Mouse (Mus musculus) c-Kit-positive CD71-positive TER-119-positive erythroid progenitor cells, embryonic 14.5 days (primary cell): ENCODE data around the gene C2cd2.
"Not testable (repeated sequence)": the region's sequence is repeated elsewhere in the genome, so short reads cannot be mapped to it uniquely, and the experiment has no call there.

ENCODE experiments used
- DNase-seq: peaks from one replicate; pipeline ENCODE4 v3.0.0-alpha.2; 2013; ENCODE audit warnings: low spot score

The C2cd2 gene

DNA sequence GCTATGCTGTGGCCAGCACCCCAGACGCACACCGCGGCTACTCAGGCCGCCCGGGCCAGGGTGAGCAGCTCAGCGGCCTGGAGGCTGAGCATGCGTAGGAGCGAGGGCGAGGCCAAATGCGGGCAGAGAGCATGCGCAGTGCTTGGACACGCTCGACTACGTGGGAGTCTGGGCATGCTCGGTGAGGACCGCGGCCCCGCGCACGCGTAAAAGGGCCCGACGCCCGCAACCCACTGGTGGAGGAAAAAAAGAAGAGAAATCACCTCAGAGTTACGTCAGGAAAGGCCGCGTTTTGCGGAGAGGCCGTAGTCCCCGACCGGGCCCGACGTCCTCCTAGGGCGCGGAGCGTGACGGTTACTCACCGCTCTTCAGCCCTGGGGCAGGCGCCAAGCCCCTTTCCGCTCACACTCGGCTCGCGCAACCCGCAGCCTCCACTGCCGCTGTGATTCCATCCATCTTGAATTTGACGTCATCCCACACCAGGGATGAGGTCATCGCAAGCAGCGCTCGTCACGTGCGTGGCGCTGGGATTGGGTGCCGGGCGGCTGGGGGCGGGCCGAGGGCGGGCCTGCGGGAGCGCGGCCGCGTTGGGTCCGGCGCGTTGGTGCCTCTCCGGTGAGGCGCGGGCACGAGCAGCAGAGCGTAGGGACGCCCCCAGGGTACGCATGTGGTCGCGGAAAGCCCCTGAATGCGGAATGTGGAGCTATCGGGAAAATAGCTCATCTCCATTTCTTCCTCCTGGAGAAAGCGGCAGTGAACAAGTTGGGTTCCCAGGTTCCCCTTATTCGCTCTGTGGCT is at the start of gene C2cd2, which contains the start of gene Zbtb21:
Gene C2cd2 (minus strand): TSS at position 448 of the 798 bp plus-strand sequence.
Gene Zbtb21 (minus strand): TSS at position 472 of the 798 bp plus-strand sequence.
- peak; percentile 90 for DNase-seq

DNA sequence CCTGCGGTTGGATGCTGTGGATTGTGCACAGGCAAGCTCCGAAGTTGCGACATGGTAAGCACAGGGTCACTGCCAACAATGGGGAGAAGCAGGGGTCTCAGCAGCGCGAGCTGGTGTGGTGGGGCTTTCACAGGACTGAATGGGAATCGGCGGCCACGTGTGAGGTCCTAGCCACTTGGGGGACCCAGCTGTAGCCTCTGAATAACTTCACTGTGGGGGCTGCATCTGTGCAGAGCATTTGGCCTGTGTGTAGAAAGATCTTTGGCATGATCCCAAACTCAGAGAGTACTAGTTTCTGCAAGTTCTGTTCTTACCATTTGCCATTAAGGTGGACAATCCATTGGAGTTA is 35.0 kb upstream of the C2cd2 start:
- not testable (repeated sequence) for DNase-seq

DNA sequence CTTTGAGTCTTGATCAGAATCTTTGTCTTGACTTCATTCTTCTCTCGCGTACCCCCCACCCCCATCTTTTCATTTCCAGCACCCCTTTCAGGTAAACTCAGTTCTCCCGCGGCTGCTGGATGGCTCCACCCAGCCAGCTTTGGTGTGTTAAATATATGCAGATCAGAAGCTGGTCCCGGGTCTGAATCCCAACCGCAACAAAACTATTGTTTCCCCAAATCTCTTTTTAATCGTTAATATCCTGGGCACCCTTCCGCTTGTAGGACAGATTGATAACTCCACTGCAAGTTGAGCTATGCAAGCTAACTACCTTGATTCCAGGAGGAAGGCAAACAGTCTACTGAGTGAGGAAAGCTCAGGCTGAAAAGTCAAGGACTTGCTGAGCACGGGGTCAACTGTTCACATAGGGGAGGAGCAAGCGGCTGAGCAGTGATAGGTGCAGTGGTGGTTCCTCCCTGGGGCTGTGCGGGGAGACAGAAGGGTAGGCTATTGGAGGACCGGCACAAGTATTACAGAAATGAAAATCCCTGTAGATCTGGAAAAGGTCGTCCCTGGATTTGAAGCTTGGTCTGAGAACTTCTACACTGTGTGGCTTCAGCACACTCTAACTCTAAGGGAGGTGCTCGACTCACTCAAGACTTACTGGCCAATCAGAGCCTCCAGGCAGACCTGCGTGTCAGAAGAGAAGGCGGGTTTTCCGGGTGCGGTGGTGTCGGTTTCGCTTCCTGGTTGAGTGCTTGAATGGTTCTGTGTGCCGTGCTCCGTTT is 34.4 kb upstream of the C2cd2 start, which contains the start of gene B230307C23Rik:
Gene B230307C23Rik (plus strand): TSS at position 700 of the 767 bp plus-strand sequence.
- DNase-seq: peak; percentile 86

DNA sequence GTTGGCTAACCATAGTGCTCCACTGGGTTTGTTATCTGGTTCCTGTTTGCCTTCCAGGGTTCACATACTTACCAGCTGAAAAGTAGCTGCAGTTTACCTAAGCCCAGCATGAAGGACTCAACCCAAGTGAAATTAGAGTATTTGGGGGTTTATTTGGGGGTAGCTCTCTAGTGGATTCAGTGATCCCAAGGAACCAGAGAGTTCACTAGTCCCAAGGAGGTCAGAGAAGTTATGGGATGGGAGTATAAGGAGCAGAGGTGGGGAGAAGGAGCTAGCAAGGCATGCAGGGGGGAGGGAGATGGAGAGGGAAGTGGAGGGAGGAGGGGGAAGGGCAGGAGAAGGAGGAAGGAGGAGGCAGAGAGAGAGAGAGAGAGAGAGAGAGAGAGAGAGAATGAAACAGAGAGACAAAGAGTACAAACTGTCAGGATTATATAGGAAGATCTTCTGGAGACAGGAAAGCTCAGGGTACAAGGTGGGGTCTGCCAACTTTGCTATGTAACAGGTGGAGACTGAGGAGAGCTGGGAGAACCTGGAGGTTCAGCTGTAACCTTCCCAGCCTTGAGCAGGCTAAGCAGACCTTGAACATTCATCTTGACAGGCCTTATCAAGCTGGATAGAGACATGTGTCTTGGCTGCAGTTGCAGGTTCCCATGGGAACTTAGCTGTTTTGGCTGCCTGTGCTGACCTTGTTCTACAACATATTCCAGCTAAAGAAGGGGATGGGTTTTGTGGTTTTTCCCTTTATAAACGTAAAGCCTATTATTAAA is 33.6 kb upstream of the C2cd2 start:
- DNase-seq: no peak

DNA sequence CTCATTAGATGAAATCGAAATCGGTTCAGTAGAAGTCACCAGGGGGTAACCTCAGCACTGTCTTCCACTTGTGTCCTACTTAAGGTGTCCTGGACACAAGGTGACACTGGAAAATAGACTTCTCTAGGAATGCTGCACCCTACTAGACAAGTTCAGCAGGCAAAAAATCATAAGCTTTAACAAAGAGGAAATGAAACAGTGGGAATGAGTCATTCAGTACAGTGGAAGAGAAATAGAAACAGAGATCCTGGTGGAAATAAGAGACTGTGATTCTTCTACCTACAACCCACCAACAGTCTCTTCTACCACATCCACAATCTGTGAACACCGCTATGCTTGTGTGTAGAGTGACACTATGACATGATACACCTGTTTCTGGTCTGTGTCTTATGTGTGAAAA is 30.1 kb upstream of the C2cd2 start:
- not testable (repeated sequence) for DNase-seq

DNA sequence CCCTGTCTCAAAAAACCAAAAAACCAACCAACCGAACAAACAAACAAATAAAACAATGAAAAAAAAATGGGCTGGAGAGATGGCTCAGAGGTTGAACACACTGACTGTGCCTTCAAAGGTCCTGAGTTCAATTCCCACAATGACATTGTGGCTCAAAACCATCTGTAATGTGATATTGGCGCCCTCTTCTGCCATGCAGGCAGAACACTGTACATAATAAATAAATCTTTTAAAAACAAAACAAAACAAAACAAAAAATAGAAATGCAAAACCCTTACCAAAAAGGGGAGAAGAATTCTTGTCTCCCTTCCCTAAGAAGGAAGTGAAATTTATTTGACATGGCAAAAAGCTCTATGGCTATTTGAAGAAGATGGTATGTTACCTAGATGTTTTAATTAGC is 29.1 kb upstream of the C2cd2 start:
- DNase-seq: no peak

DNA sequence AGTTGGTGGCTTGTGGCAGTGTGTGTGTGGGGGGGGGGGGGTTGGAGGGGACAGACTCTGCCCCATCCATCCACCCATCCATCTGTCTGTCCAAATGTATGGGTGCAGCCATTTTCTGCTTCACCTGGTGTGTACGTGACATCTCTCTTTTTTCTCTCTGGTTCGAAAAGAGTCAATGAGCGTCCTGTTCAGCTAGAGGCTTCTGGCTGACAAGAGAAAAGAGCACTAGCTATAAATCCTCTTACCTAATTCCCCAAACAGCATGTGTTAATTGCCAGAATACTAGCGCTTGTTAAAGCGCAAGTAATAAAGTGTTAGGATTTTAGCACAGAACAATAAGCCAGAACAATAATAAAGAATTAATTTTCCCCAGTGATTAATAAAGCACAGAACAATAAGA is 22.2 kb upstream of the C2cd2 start:
- DNase-seq: no peak

DNA sequence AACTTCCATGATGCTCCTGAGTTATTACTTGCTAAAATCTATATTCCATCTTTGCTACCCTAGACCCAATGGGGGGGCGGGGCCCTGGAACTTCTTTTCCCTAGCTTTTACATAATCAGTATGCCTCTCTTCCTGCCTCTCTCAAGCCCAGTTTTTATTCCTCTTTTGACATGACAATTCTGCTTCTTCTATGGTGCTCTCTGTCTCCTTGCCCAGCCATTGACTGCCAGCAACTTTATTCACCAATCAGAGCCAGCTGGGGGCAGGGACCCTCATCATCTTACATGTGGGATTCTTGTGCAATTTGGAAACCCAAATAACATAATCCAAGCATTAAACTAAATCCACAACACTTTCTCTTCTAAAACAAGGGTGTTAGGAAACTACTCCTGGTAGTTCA is 19.0 kb upstream of the C2cd2 start:
- DNase-seq: no peak

DNA sequence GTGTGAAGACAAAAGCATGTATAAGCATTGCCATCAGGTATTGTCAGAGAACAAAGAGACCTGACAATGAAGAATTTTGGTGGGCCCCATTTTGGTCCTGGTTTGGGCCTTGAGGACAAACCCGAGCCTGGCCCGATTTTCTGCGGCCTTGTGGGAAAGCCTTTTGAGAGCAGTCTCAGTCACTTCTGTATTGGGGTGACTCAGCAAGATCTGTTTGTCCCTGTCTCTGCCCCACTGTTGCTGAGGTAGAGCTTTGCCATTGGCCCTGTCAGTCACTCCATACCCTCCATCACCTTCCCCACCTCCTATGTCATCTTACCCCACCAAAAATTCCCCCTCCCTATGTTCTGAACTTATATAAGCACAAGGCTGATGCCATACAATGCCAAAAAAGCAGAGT is 15.3 kb upstream of the C2cd2 start:
- no peak for DNase-seq

DNA sequence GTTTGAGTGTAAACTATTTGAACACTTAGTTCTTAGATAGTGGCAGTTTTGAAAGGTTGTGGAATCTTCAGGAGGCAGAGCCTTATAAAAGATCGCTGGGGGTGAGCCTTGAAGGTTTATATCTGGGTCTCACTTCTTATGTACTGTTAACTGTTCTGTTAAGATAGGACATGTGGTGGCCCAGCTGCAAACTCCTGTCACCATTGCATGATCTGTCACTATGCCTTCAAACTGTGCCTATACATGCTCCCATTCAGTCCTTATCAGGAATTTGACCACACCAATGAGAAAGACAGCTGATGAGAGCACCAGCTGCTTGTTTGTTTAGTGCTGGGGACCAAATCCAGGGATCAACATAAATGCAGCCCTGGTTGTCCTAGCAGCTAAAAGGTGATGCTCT is 14.9 kb upstream of the C2cd2 start:
- no peak for DNase-seq

DNA sequence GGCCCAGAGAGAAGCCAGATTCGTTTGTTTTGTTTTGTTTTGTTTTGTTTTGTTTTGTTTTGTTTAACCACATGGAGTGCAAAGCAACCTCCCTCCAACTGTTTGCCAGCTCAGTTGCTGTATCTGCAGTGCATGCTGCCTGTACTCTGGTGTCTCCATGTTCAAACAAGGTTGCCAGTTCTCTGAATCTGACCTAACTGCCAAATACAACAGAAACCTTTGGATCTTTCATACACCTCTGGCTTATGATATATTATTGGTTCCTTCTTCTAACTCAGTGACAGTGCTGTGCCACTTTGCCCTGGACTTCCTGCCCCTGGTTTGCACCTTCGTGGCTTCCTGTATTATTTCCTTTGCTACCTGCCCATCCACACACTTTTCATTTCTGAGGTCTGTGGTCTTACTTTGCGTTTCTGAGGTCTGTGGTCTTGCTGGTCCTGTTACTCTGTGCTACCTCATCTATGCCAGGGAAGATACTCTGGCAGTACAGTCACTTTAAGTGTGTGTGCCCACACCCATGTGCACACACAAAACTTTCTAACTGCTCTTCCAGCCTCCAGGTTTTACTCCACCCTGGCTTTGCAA is 1.6 kb upstream of the C2cd2 start:
- DNase-seq: no peak

DNA sequence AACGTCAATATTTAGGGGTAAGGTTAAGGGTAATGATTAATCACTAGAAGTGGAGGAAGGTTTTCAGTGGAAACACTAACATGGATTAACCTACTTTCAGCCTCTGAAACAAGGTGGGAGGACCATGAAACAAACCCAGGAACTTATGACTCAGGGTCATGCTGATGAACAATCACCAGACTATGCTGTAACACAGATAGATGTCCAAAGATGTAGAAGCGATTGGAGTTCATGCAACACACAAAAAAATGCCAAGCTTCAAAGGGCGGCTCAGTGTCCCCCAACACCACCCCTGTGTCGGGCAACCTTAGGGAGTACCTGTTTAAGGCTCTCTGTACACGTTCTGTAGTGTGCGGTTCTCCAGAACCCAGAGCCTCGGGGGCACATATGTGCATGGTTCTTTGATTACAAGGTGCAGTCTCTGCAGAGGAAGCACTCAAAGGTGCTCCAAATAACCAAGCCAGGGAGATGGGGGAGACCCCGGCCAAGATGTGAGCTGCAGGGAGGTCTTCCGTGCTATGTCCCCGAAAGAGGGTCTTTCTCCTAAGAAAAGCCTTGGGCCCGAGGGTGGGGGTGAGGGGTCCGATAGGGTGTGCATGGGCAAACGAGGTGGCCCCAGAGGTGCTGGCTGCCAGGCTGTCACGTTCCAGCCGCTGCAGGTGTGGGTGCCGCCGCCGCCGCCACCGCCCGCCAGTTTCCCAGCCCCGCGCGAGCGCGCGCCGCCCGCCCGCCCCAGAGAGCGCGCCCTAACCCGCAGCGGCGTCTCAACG is 832 bp downstream of the C2cd2 start:
- no peak for DNase-seq

DNA sequence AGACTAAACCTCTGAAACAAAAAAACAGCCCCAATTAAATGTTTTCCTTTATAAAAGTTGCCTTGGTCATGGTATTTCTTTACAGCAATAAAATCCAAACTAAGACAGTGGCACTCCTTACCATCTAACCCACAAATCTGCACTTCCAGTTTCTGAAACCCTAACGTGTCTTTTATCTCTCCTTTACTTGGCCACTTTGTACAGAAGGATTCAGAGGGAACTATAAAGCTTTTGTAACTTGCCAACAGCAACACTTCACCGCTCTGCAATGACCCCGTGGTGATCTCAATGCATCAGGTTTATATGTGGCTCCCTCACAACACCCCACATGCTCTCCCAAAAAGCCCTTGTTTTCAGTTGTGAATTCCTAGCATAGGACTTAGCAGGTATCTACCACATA is 2.0 kb downstream of the C2cd2 start:
- DNase-seq: no peak

DNA sequence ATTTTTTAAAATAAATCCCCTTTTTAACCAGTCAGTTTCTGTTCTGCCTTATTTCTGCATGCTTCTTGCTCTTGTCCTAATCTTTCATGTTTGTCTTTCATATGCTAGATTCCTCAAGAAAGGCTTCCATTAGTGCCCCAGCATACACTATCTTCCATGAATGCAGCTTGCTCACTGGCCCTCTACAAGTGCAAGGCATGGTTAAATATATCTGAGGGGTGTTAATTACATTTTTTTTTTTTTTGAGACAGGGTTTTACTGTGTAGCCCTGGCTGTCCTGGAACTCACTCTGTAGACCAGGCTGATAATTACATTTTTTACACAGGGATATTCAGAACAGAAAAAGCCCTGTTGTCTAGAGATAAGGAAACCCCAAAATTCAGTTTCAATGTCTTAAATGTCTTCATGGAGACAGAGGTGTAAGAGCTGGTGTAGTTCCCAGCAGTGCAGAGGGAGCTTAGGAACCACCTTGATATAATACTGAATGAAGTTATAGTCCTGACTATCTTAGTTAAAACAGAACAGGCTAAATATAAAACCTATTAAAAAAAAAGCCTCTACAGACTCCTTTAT is 3.9 kb downstream of the C2cd2 start:
- no peak for DNase-seq

DNA sequence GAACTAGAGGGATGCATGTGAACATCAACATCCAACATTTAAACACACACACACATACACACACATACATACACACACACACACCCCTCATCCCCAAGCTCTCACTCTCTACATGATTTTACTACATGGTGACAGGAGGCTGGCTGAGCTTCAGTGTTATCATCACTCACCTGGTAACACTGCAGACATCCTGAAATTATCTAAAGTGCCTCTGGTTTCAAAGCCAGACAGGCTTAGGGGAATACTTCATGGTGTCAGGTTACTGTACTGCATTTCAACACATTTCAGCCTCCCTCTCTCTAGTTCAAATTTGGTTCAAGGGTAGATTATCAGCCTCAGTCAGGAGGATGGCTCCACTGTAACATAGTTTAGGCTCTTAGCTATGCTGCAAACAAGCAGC is 4.8 kb downstream of the C2cd2 start:
- no peak for DNase-seq

DNA sequence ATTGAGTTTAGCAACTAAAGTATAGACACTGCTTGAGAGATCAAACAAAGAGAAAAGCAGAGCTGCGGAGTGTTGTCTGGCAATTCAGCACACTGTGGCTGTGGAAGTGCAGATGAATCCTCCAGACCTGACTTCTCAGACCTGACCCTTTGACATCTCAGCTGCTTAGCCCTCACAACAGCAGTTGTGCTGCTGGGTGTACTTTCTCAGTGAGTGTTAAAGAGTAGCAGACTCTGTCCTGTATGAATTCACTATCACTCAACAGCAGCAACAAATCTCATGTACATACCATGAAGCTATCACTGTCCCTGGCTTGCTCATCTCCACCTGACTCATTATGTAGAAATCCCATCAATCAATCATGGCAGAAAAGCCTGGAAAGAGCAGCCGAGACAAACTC is 6.4 kb downstream of the C2cd2 start:
- DNase-seq: no peak

DNA sequence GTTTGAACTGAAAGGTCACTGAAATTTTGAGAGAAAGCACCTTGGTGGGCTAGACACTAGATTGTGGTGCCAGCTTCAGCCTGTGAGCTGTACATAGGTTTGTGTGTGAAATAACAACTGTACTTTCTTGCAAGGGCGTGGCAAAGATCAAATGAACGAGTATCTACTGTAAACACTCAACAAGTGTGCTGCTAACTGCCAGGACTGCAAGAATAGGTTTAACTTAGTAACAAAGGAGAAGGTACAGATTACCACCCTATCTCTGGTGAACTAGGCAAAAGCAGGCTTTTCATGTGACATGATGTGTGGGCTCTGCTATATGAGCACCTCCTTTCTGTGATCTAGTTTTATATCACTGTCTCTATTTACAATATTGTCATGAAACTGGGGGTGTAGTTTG is 9.1 kb downstream of the C2cd2 start:
- DNase-seq: no peak

DNA sequence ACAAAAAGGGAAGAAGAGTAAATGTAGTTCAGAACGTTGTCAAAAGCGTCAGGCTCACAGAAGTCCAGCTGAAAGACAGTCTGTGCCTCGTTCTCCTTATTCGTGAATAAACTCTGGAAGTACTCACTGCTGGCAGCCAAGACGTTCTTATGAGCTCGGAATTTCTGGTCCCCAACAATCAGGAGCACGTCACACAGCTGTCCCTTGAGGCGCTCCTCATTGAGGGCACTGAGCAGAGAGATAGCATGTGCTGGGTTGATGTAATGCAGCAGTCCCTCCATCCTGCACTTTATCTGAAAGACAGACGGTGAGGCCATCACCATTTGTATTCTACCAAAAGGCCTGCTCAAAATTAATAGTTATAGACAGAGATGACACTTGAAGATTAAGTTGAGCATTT is 9.6 kb downstream of the C2cd2 start:
- DNase-seq: no peak

DNA sequence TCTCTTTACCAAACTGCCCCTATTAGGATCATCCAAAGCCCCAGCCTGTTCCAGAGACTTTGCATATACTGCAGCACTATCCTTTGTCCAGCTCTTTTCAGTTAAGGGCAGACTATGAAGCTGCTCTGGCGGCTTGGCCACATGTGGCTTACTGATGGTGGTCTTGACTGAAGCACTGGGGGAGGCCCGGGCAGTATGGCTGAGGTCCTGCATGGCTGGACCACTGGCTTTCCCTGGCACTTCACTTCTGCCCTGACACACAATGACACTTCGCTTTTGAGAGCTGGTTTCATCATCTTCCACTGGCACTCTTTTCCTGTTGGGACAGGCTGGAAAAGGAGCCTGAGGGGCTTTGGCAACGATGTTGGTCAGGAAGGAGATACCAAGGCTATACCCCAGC is 10.0 kb downstream of the C2cd2 start:
- DNase-seq: no peak

DNA sequence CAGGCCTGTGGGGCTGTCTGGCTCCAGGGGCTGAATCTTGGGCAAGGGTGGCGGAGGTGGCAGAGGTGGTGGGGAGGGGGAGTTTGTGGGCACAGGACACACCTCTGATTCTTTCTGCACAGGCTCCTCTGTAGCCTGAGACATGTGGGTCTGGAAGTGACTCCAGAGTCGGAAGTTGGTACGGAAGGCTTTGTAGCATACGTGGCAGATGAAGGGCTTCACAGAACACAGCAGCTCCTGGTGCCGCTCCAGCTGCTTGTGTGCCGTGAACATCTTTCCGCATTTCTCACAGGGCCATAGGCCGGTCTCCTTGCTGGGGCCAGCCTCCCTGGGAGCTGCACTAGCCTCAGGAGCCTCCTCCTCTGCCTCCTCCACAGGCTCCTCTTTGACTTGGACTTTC is 12.3 kb downstream of the C2cd2 start:
- DNase-seq: no peak

DNA sequence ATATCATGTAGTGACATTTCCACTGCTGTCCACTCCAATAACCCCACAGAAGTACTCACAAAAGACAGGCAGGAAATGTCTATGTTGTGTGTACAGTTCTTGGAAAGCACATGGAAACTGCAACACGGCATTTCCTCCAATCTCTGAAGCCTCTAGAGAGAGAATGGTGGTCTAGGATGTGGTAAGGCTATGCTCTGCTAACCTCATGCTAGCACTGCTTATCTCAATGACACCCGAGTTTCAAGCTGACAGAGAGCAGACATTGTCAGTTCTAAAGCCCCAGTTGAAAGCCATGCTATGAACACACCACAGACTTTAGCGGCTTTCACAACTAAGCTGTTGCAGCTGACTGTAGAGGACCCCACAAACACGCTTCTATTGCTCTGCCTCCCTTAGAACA is 13.6 kb downstream of the C2cd2 start:
- DNase-seq: no peak
